Mouse (Mus musculus) layer of hippocampus, adult 9-10 months (tissue): ENCODE results near the gene Ninl.

Experiments
- DNase-seq: peaks from one replicate; pipeline ENCODE4 v3.0.0; 2022; ENCODE audit warnings: low spot score

The Ninl gene

GRCm38 (mm10) chr2:150904272-150904935 is 134.8 kb downstream of the Ninl start, which contains the start of gene Abhd12:
Gene Abhd12 (minus strand): TSS chr2:150904741.
- DNase-seq: peak; percentile 83

- DNase-seq: no peak
These were observed 136.8 kb downstream of the Ninl start for GRCm38 (mm10) chr2:150902347-150902746.

- DNase-seq: no peak
These were observed 138.8 kb downstream of the Ninl start for GRCm38 (mm10) chr2:150900341-150900740.

GRCm38 (mm10) chr2:150895691-150896252 is 143.4 kb downstream of the Ninl start:
- no peak for DNase-seq

- DNase-seq: no peak
These were observed 144.4 kb downstream of the Ninl start for GRCm38 (mm10) chr2:150894617-150895267.

- no peak for DNase-seq
These were observed 151.8 kb downstream of the Ninl start for GRCm38 (mm10) chr2:150887370-150887769.

- no peak for DNase-seq
These were observed 152.9 kb downstream of the Ninl start for GRCm38 (mm10) chr2:150886315-150886714.

- no peak for DNase-seq
These were observed 153.4 kb downstream of the Ninl start for GRCm38 (mm10) chr2:150885814-150886213.

GRCm38 (mm10) chr2:150884779-150885110 is 154.4 kb downstream of the Ninl start:
- no peak for DNase-seq
